Mouse (Mus musculus): Measurements from ENCODE around the gene Fkbp1a. TPM values are rescaled to one million over a fixed set of nuclear protein-coding genes. Genes with fewer than 3 reads are reported as not detected.
A peak's percentile ranks its signal among the peaks of the same experiment; 100 is the strongest.

Fkbp1a gene
- polyA plus RNA-seq (2012): 289 and 344 TPM in 2 replicates

GRCm38 (mm10) chr2:151542323-151543062, at the start of gene Fkbp1a:
TSS of gene Fkbp1a (plus strand) at chr2:151542483.
- TF ChIP-seq GATA1 (IDR thresholded peaks at IDR 0.05; ENCODE audit: low read length): no peak

GRCm38 (mm10) chr2:151494035-151494803, 48.1 kb upstream of the Fkbp1a start, which contains the start of gene Nsfl1c:
TSS of gene Nsfl1c (plus strand) at chr2:151494182.
- TF ChIP-seq GATA1 (IDR thresholded peaks at IDR 0.05; ENCODE audit: low read length): no peak

GRCm38 (mm10) chr2:151498358-151498757, 43.9 kb upstream of the Fkbp1a start:
- no peak for TF ChIP-seq GATA1 (IDR thresholded peaks at IDR 0.05; ENCODE audit: low read length)

DNA sequence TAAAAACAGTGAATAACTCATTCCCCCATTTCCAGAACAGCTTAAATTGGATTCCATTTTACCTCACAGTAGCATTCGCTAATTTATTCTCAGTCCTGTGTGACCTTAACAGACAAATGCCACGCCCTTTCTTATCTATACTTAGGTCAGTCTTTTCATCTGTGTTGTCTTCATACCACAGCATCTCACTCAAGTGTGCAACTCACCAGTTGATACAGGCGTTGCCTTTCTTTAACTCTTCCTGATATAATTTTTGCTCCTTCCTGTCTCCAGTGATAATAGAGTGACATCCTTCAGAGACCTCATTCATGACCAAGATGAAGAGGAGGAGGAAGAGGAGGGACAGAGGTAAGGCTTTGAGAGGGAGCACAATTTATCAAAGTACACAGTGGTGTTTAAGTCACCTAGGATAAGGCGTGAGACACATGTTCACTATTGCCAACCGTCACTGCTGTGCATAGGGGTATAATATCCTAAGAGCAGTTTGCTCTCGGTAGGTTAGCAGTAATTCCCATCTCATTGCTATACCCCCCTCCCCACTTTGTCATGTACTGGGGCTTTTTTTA, 41.8 kb upstream of the Fkbp1a start:
- TF ChIP-seq GATA1 (IDR thresholded peaks at IDR 0.05; ENCODE audit: low read length): no peak

- no peak for TF ChIP-seq GATA1 (IDR thresholded peaks at IDR 0.05; ENCODE audit: low read length)
Measured at GRCm38 (mm10) chr2:151504226-151504625, 38.1 kb upstream of the Fkbp1a start.

DNA sequence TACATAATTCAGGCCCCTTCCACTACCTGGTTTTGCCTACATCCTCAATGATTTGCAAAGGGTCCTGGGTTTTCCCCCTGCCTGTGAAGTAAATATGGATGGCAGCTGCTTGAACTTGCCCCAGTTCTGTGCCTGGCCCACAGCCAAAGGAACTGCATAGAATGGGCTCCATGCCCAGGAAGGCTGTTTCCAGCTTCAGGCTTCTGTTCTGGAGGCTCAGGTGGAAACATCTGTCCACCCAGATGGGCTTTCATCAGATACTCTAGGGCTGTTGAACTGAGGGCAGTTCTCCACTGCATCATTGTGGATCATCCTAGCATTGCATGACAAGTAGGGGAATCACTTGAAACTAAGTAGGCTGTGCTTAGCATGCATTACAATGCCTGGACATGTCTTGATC, 30.1 kb upstream of the Fkbp1a start:
- no peak for TF ChIP-seq GATA1 (IDR thresholded peaks at IDR 0.05; ENCODE audit: low read length)

GRCm38 (mm10) chr2:151513525-151514285, 28.6 kb upstream of the Fkbp1a start:
- TF ChIP-seq GATA1 (IDR thresholded peaks at IDR 0.05; ENCODE audit: low read length): no peak

DNA sequence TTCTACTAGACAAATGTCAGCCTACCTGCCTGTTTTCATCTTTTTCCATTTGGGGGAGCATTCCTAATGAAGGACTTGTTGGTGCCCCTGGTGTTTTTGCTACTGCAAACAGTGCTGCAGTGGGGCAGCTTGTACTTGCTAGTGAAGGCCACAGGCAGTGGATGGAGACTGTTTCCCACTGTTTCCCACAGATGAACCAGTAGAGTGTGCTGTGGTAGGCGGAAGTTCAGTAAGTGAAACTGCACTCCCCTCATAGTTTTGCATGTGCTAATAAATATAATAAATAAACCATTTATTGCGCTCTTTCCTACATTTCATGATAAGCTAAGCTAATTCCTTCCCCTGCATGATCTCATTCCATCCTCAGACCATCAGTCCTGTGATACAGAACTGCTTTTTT, 23.3 kb upstream of the Fkbp1a start:
- no peak for TF ChIP-seq GATA1 (IDR thresholded peaks at IDR 0.05; ENCODE audit: low read length)

DNA sequence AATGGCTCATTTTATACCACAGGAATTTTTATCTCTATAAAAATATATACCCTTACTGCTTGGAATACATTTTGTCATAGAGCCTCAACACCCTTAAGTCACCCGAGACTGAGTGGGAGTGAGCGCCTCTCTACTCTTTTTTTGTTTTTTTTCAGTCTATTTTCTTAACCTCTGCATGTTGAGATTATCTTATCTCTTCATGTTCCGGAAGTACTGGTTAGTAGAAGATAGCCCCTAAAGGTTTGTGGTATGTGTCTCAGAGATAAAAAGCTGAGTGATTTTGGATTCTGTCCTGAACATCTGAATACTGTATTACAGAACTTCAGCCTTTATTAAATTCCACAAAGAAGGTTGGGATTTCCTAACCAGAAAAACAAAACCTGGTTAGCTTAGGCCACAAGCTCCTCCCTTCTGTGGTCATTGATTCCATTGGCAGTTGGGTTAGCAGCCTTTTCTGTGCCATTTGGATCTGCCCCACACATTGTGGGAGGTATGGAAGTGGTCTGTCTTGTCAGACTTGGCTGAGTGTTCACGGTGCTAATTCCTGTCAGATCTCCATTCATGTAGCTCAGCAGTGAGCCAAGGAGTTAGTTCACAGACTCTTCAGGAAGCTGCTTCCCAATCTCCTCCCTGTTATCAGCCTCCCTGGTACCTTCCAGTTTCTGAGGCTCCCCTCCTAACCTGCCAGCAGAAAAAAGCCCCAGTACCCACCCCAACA, 17.8 kb upstream of the Fkbp1a start:
- peak; percentile 86 for TF ChIP-seq GATA1 (IDR thresholded peaks at IDR 0.05; ENCODE audit: low read length)

DNA sequence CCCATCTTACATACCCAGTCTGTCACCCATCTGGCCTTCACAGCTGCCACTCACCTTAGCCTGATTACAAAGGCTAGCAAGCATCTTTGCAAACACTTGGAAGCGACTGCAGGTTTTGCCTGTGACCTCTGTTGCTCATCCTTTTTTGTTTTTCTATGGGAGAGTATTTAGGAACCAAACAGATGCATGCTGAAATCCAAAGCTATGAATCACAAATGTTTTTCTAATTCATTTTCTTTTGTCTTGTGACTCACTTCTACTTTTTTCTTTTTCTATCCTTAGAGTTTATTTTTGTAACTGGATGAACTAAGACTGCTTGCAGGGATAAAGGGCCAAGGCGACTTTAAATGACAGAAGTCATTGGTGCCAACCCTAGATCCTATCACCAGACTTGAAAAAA, 16.8 kb upstream of the Fkbp1a start:
- TF ChIP-seq GATA1 (IDR thresholded peaks at IDR 0.05; ENCODE audit: low read length): no peak

- no peak for TF ChIP-seq GATA1 (IDR thresholded peaks at IDR 0.05; ENCODE audit: low read length)
Measured at GRCm38 (mm10) chr2:151528066-151528465, 14.2 kb upstream of the Fkbp1a start.

- TF ChIP-seq GATA1 (IDR thresholded peaks at IDR 0.05; ENCODE audit: low read length): no peak
Measured at GRCm38 (mm10) chr2:151529169-151529568, 13.1 kb upstream of the Fkbp1a start.

DNA sequence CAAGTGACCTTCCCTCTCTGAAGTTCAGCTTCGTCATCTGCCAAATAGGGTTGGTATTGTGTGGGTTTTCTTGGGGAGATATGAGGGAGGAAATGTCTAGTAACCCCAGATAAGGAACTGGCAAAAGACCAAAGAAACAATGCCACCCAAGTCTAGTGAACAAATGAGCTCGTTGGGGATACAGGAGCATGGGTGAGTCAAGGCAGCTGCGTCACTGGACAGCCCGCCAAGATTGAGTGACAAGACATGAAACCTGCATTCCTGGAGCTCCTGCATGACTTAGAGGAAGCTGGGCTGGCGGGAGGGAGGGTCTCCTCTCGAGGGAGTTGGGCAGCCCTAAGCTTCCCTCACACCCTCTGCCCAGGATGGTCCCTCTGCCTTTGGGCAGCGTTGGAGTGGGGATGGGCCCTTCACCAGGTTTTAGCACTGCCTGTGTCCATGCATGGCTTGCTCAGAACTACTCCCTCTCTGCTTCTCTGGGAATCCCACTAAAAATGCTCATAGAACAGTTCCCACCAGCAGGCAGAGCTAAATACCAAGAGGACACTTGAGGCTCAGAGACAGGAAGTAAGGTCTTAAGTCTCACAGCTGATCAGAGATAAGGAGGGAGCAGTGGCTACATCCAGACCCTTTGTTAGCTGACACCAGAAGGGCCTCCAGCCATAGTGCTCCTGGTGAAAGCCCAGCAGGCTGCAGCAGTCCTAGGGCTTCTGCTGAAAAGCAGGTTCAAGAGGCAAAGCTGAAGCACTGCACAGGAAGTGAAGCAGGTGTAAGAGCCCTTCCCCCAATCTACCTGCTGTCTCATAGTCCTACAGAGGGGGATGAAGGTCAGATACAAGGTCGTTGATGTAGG, 11.7 kb upstream of the Fkbp1a start:
- TF ChIP-seq GATA1 (IDR thresholded peaks at IDR 0.05; ENCODE audit: low read length): peak; percentile 25

DNA sequence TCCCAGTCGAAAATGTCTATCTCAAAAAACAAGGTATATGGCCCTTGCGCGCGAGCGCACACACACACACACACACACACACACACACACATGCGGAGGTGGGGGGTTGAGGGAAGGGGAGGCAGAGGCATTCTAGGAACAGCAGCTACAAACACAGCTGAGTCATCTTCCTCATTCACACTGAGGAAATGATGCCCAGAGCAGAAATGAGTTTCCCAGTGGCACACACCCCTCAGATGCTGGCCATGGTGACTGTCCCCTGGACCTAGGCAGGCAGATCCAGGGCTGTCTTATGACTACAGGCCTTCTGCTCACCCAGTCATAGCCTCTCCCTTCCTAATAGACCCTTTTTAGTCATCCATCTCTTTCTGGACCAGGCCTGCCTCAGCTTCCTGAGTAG, 8.7 kb upstream of the Fkbp1a start:
- no peak for TF ChIP-seq GATA1 (IDR thresholded peaks at IDR 0.05; ENCODE audit: low read length)
